Mouse (Mus musculus) megakaryocyte, embryonic 14.5 days (primary cell): Measurements from ENCODE around the gene Gm15319.
"Not testable (repeated sequence)": the region's sequence is repeated elsewhere in the genome, so short reads cannot be mapped to it uniquely, and the experiment has no call there.

Experiments used
- FLI1 ChIP-seq: IDR thresholded peaks from 2 replicates; pipeline ENCODE4 v1.6.1; 2012; ENCODE audit warnings: low read length, inconsistent platforms, mixed read lengths
- GATA1 ChIP-seq: IDR thresholded peaks from 3 replicates; pipeline ENCODE4 v1.6.1; 2012; ENCODE audit warnings: mixed read lengths, low read length, inconsistent platforms, borderline replicate concordance

GRCm38 (mm10) chr8:20389363-20389739 lies 26.3 kb upstream of the Gm15319 start:
- TF ChIP-seq GATA1, FLI1: not testable (repeated sequence)
